Mouse (Mus musculus) MEL (cell line): ENCODE measurements at regions not wholly inside any gene's neighbourhood (a gene's known extent, or its start where the extent isn't known, plus 50 kb on each side); places are given as distances from the start of the nearest gene placed in this dataset.

Experiments used
- DNase-seq: peaks from one replicate; pipeline ENCODE4 v3.0.0; 2011; ENCODE audit warnings: low read depth, low spot score
- H3K27ac ChIP-seq: 2 replicates; pipeline ENCODE4 v1.5.1; 2012; ENCODE audit warnings: low read depth, mild to moderate bottlenecking, control low read depth, low read length, moderate library complexity; ENCODE audit not compliant: control insufficient read depth
- H3K27me3 ChIP-seq, 2 experiments: fragments of 150-350 bp in 1 of 2; sonication (generic) in 1 of 2; 2 replicates each; pipeline ENCODE4 v1.6.1; 2012; ENCODE audit warnings: low read length in 2 of 2, mild to moderate bottlenecking in 2 of 2, improper control_type of control experiment in 1 of 2, moderate library complexity in 1 of 2; ENCODE audit not compliant: insufficient read depth in 2 of 2, control insufficient read depth in 1 of 2
- H3K36me3 ChIP-seq, 2 experiments: 2 replicates each; pipeline ENCODE4 v1.6.1; 2012 to 2014; ENCODE audit warnings: low read length in 2 of 2, improper control_type of control experiment in 1 of 2, inconsistent platforms in 1 of 2, mild to moderate bottlenecking in 1 of 2; ENCODE audit not compliant: insufficient read depth in 2 of 2, control insufficient read depth in 1 of 2
- H3K4me1 ChIP-seq, 2 experiments: fragments of 150-350 bp in 1 of 2; sonication (generic) in 1 of 2; 2 replicates each; pipeline ENCODE4 v1.6.1; 2012; ENCODE audit warnings: low read length in 2 of 2, improper control_type of control experiment in 1 of 2, mild to moderate bottlenecking in 1 of 2; ENCODE audit not compliant: insufficient read depth in 2 of 2, control insufficient read depth in 1 of 2
- H3K4me3 ChIP-seq, 2 experiments: fragments of 150-350 bp in 1 of 2; sonication (generic) in 1 of 2; 2 replicates each; pipeline ENCODE4 v1.5.1; 2012; ENCODE audit warnings: low read depth in 2 of 2, low read length in 2 of 2, mild to moderate bottlenecking in 2 of 2, moderate library complexity in 2 of 2, control low read depth in 1 of 2, improper control_type of control experiment in 1 of 2; ENCODE audit not compliant: control insufficient read depth in 1 of 2, insufficient read depth in 1 of 2
- H3K79me2 ChIP-seq: 2 replicates; pipeline ENCODE4 v1.6.1; 2012; ENCODE audit warnings: mild to moderate bottlenecking, low read length, moderate library complexity; ENCODE audit not compliant: control insufficient read depth, poor library complexity, insufficient read depth
- H3K9ac ChIP-seq: 2 replicates; pipeline ENCODE4 v1.6.1; 2012; ENCODE audit warnings: low read depth, mild to moderate bottlenecking, control low read depth, low read length, moderate library complexity; ENCODE audit not compliant: control insufficient read depth, poor library complexity, severe bottlenecking
- H3K9me3 ChIP-seq: fragments of 150-350 bp; sonication (generic); replicated peaks from 2 replicates; pipeline ENCODE4 v1.6.1; 2012; ENCODE audit warnings: mild to moderate bottlenecking, low read length, improper control_type of control experiment, moderate library complexity; ENCODE audit not compliant: insufficient read depth
- CHD1 ChIP-seq: IDR thresholded peaks from 2 replicates; pipeline ENCODE4 v1.6.1; 2012; ENCODE audit warnings: low read depth, mild to moderate bottlenecking, inconsistent platforms, low read length, improper control_type of control experiment
- E2F4 ChIP-seq: IDR thresholded peaks from 2 replicates; pipeline ENCODE4 v1.6.1; 2011; ENCODE audit warnings: low read depth, low read length, improper control_type of control experiment, borderline replicate concordance
- EP300 ChIP-seq, 2 experiments: IDR thresholded peaks; 2 replicates each; pipeline ENCODE4 v1.6.1; 2011; ENCODE audit warnings: improper control_type of control experiment in 2 of 2, low read length in 2 of 2, low read depth in 1 of 2, mild to moderate bottlenecking in 1 of 2
- KAT2A ChIP-seq: conservative IDR thresholded peaks from 2 replicates; pipeline ENCODE4 v1.6.1; 2012; ENCODE audit warnings: low read depth, low read length, improper control_type of control experiment, inconsistent platforms
- MAX ChIP-seq: IDR thresholded peaks from 2 replicates; pipeline ENCODE4 v1.6.1; 2011; ENCODE audit warnings: low read length, improper control_type of control experiment
- MXI1 ChIP-seq: IDR thresholded peaks from 2 replicates; pipeline ENCODE4 v1.6.1; 2011; ENCODE audit warnings: mild to moderate bottlenecking, low read depth, low read length, improper control_type of control experiment
- MYB ChIP-seq: IDR thresholded peaks from 2 replicates; pipeline ENCODE4 v1.6.1; 2011; ENCODE audit warnings: mild to moderate bottlenecking, low read depth, low read length, improper control_type of control experiment
- MYC ChIP-seq: IDR thresholded peaks from 2 replicates; pipeline ENCODE4 v1.6.1; 2011; ENCODE audit warnings: low read depth, mild to moderate bottlenecking, low read length, improper control_type of control experiment, moderate library complexity
- NRF1 ChIP-seq: IDR thresholded peaks from 2 replicates; pipeline ENCODE4 v1.6.1; 2014; ENCODE audit warnings: low read depth, mild to moderate bottlenecking, inconsistent platforms, low read length, improper control_type of control experiment, moderate library complexity; ENCODE audit not compliant: poor library complexity, insufficient read depth, severe bottlenecking
- POLR2A ChIP-seq, 2 experiments: IDR thresholded peaks; 2 replicates each; pipeline ENCODE4 v1.6.1; 2011 to 2012; ENCODE audit warnings: low read length in 2 of 2, mild to moderate bottlenecking in 2 of 2, control low read depth in 1 of 2, improper control_type of control experiment in 1 of 2, low read depth in 1 of 2, moderate library complexity in 1 of 2; ENCODE audit not compliant: control insufficient read depth in 1 of 2, insufficient read depth in 1 of 2, poor library complexity in 1 of 2
- POLR2AphosphoS2 ChIP-seq: IDR thresholded peaks from 2 replicates; pipeline ENCODE4 v1.6.1; 2011; ENCODE audit warnings: low read length, improper control_type of control experiment
- RAD21 ChIP-seq: IDR thresholded peaks from 2 replicates; pipeline ENCODE4 v1.6.1; 2011; ENCODE audit warnings: mild to moderate bottlenecking, low read depth, low read length, improper control_type of control experiment
- RCOR1 ChIP-seq: IDR thresholded peaks from 2 replicates; pipeline ENCODE4 v1.6.1; 2012; ENCODE audit warnings: low read depth, mild to moderate bottlenecking, inconsistent platforms, low read length, improper control_type of control experiment
- TAL1 ChIP-seq: IDR thresholded peaks from 2 replicates; pipeline ENCODE4 v1.6.1; 2012; ENCODE audit warnings: mild to moderate bottlenecking, inconsistent platforms, low read length, moderate library complexity, mixed read lengths
- UBTF ChIP-seq: IDR thresholded peaks from 2 replicates; pipeline ENCODE4 v1.6.1; 2012; ENCODE audit warnings: low read depth, mild to moderate bottlenecking, inconsistent platforms, low read length, improper control_type of control experiment, moderate library complexity, borderline replicate concordance; ENCODE audit not compliant: insufficient read depth
- USF1 ChIP-seq: IDR thresholded peaks from 2 replicates; pipeline ENCODE4 v1.6.1; 2014; ENCODE audit warnings: low read depth, mild to moderate bottlenecking, inconsistent platforms, low read length, improper control_type of control experiment, moderate library complexity
- ZC3H11A ChIP-seq: IDR thresholded peaks from 2 replicates; pipeline ENCODE4 v1.6.1; 2012; ENCODE audit warnings: low read depth, mild to moderate bottlenecking, inconsistent platforms, low read length, improper control_type of control experiment
- ZKSCAN1 ChIP-seq: IDR thresholded peaks from 2 replicates; pipeline ENCODE4 v1.6.1; 2012; ENCODE audit warnings: low read depth, mild to moderate bottlenecking, inconsistent platforms, low read length, improper control_type of control experiment, moderate library complexity
- ZMIZ1 ChIP-seq: IDR thresholded peaks from 2 replicates; pipeline ENCODE4 v1.6.1; 2012; ENCODE audit warnings: low read depth, mild to moderate bottlenecking, inconsistent platforms, low read length, improper control_type of control experiment, moderate library complexity

DNA sequence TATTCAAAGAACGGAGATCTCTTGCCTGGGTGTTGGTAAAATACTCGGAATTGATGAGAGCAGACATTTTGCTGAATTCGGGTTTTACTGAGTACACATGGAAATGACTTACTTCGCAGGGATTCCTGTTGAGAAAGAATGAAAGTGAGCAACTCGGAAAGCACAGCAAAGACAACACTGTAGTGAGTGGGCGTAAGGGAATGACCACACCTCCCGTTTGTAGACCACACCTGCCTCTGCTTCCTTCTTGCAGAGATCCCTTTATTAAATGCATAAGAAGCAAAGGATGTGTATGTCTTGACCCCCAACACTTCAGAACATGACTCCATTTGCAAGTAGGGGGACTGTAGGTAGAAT lies 67.4 kb upstream of the Ccnd2 start:
- Histone ChIP-seq H3K36me3 (no peaks in the 10 kb centered on the region), H3K27me3 (no peaks in the 10 kb centered on the region), H3K4me3 (no peak overlapping the region), H3K79me2 (no peaks in the 10 kb centered on the region), H3K9ac (no peak overlapping the region), H3K9me3 (no peaks in the 10 kb centered on the region), H3K4me1 (no peaks in the 10 kb centered on the region), H3K27ac (no peak overlapping the region)
- TF ChIP-seq MAX: no peak
- no peak for TF ChIP-seq MYC
- no peak for TF ChIP-seq USF1
- TF ChIP-seq RCOR1: no peak
- no peak for TF ChIP-seq TAL1
- no peak for TF ChIP-seq NRF1
- no peak for TF ChIP-seq RAD21
- TF ChIP-seq MXI1: no peak
- TF ChIP-seq MYB: no peak
- no peak for TF ChIP-seq ZMIZ1
- no peak for TF ChIP-seq POLR2A (IDR thresholded peaks at IDR 0.05; ENCODE audit: control insufficient read depth in 1 of 2, insufficient read depth in 1 of 2, low read depth in 1 of 2, low read length in 2 of 2, poor library complexity in 1 of 2)
- DNase-seq: no peak

DNA sequence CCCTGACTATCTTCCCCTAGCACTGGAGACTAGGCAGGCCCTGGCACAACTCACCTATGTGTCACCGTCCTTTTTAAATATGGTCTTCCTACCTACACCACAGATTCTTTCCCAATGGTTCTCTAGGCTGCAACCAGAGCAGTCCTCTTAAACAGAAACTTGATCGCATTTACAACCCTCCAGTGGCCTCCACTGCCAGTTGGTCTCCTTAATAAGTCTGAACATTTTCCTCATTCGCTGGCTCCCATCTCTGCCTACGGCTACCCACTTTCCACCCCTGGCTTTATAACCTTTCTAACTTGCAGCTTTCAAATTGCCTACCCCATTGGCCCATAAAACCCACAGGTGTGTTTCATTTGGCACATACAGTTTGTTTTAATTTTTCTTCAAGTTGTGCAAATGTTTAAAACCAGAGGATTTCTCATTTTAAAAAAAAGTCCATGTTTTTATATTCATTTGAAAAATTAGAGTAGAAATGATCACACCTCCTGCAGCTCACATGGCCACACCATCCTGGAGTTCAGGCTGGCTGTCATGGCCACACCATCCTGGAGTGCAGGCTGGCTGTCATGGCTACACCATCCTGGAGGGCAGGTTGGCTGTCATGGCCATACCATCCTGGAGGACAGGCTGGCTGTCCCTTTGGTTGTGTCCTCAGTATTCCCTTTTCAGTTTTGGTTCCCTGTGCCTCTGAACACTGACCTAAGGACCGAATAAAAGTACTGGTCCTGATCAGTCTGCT lies 74.4 kb upstream of the Ccnd2 start:
- TF ChIP-seq E2F4 (no peak), UBTF (no peak), ZC3H11A (no peak), ZKSCAN1 (no peak), EP300 (IDR thresholded peaks at IDR 0.05; ENCODE audit: low read depth in 1 of 2, low read length in 2 of 2) (no peak), MXI1 (no peak), USF1 (no peak), CHD1 (no peak), KAT2A (no peak), POLR2AphosphoS2 (no peak)
- no peaks in the 10 kb centered on the region for H3K4me1 ChIP-seq
- H3K9me3 ChIP-seq: no peaks in the 10 kb centered on the region
- H3K27me3 ChIP-seq: no peaks in the 10 kb centered on the region
- no peaks in the 10 kb centered on the region for H3K79me2 ChIP-seq
- H3K27ac ChIP-seq: no peak overlapping the region
- no peak overlapping the region for H3K4me3 ChIP-seq
- DNase-seq: no peak
- H3K9ac ChIP-seq: no peak overlapping the region
- H3K36me3 ChIP-seq: no peaks in the 10 kb centered on the region
